Mouse (Mus musculus): Measurements from ENCODE around the gene Wfdc2. TPM values are rescaled to one million over a fixed set of nuclear protein-coding genes. Genes with fewer than 3 reads are reported as not detected.

The Wfdc2 gene
- 280 and 282 TPM in 2 replicates for polyA plus RNA-seq (2014; fragmentation: Nextera tagmentation; extraction: Ambion mirVana)

GRCm38 (mm10) chr2:164562391-164563188 lies at the start of gene Wfdc2:
Gene Wfdc2 (plus strand): TSS chr2:164562413.
- ATAC-seq (ENCODE audit: insufficient read depth) (peak; percentile 33; the same call in 1 of the 2 replicates), DNase-seq (peak; percentile 41)
- Histone ChIP-seq H3K36me3 (ENCODE audit: insufficient read depth) (peaks cover 9% of the 10 kb centered on the region; the same call in 1 of the 2 replicates), H3K4me3 (ENCODE audit: low read depth, low read length) (peak within 1 kb of the TSS; percentile 52), H3K27me3 (ENCODE audit: insufficient read depth, low read length) (peaks cover 7% of the 10 kb centered on the region; the same call in 1 of the 2 replicates), H3K9ac (peak within 1 kb of the TSS; percentile 65), H3K9me3 (ENCODE audit: low read depth, low read length) (no peaks in the 10 kb centered on the region), H3K4me1 (ENCODE audit: insufficient read depth) (0 out of 2 replicates have a peak, but pooled peaks cover 2% of the 10 kb centered on the region), H3K4me2 (peak within 1 kb of the TSS; percentile 91), H3K27ac (ENCODE audit: low read depth) (peak within 1 kb of the TSS; percentile 77)
- TF ChIP-seq CTCF (IDR thresholded peaks at IDR 0.05; ENCODE audit: low read depth) = no peak
- WGBS = 5% methylated on average over 24 of the region's 24 CpGs

DNA sequence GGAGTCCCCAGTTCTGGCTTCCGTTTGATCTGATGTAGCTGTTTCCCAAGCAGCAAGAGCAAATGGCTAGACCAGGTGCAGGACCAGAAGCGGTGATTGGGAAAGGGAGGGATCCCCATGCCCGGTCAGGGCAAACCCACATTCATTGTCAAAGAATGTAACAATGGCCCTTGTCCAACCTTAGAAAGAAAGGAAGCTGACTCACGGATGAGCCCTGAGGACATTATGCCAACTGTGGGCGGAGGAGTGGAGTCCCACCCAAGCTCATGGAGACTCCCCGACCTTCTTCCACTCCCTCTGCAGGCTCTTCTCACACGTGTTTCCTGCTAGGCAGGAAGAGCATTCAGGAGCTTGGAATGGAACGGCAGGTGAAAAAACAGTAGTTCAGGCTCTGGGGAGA lies 48.8 kb upstream of the Wfdc2 start:
- Histone ChIP-seq H3K4me2 (no peak overlapping the region), H3K4me3 (ENCODE audit: low read depth, low read length) (no peak overlapping the region), H3K9ac (no peak overlapping the region), H3K36me3 (ENCODE audit: insufficient read depth) (0 out of 2 replicates have a peak, but pooled peaks cover 5% of the 10 kb centered on the region), H3K27me3 (ENCODE audit: insufficient read depth, low read length) (no peaks in the 10 kb centered on the region), H3K9me3 (ENCODE audit: low read depth, low read length) (no peaks in the 10 kb centered on the region), H3K27ac (ENCODE audit: low read depth) (no peak overlapping the region), H3K4me1 (ENCODE audit: insufficient read depth) (no peaks in the 10 kb centered on the region)
- no peak for TF ChIP-seq CTCF (IDR thresholded peaks at IDR 0.05; ENCODE audit: low read depth)
- DNase-seq (peak; percentile 26), ATAC-seq (ENCODE audit: insufficient read depth) (no peak)
- 64% methylated on average over 8 of the region's 8 CpGs for WGBS

- H3K27ac ChIP-seq (ENCODE audit: low read depth) = no peak overlapping the region
- no peaks in the 10 kb centered on the region for H3K4me1 ChIP-seq (ENCODE audit: insufficient read depth)
- no peak for TF ChIP-seq CTCF (IDR thresholded peaks at IDR 0.05; ENCODE audit: low read depth)
- DNase-seq = no peak
- no peak overlapping the region for H3K4me3 ChIP-seq (ENCODE audit: low read depth, low read length)
- no peaks in the 10 kb centered on the region for H3K27me3 ChIP-seq (ENCODE audit: insufficient read depth, low read length)
- no peak overlapping the region for H3K4me2 ChIP-seq
- 77% methylated on average over 3 of the region's 3 CpGs for WGBS
- H3K36me3 ChIP-seq (ENCODE audit: insufficient read depth) = no peaks in the 10 kb centered on the region
- no peak overlapping the region for H3K9ac ChIP-seq
- no peaks in the 10 kb centered on the region for H3K9me3 ChIP-seq (ENCODE audit: low read depth, low read length)
- ATAC-seq (ENCODE audit: insufficient read depth) = no peak
Measured at GRCm38 (mm10) chr2:164514916-164515315, 47.3 kb upstream of the Wfdc2 start.

DNA sequence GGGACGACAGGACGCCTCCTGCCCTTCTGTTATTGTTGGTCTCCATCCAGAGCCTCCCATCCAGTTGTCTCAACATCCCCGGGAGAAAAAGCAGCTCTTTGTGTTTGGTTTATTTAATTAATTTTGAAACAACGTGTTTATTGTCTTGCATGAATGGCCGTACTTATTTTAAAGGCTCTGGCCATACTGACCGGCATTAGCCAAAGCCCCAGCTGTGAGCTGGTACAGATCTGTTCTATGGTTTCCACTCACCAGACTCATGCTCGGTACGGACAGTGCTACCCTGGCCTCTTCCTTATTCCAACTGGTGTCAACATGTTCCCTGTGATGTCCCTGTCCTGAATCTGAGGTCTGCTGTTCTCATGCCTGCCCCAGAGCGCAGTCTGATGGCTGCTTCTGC lies 46.3 kb upstream of the Wfdc2 start:
- Histone ChIP-seq H3K4me2 (no peak overlapping the region), H3K36me3 (ENCODE audit: insufficient read depth) (no peaks in the 10 kb centered on the region), H3K4me3 (ENCODE audit: low read depth, low read length) (no peak overlapping the region), H3K27ac (ENCODE audit: low read depth) (no peak overlapping the region), H3K4me1 (ENCODE audit: insufficient read depth) (no peaks in the 10 kb centered on the region), H3K9ac (no peak overlapping the region), H3K9me3 (ENCODE audit: low read depth, low read length) (no peaks in the 10 kb centered on the region), H3K27me3 (ENCODE audit: insufficient read depth, low read length) (no peaks in the 10 kb centered on the region)
- ATAC-seq (ENCODE audit: insufficient read depth) (no peak), DNase-seq (no peak)
- 80% methylated on average over 9 of the region's 9 CpGs for WGBS
- no peak for TF ChIP-seq CTCF (IDR thresholded peaks at IDR 0.05; ENCODE audit: low read depth)

DNA sequence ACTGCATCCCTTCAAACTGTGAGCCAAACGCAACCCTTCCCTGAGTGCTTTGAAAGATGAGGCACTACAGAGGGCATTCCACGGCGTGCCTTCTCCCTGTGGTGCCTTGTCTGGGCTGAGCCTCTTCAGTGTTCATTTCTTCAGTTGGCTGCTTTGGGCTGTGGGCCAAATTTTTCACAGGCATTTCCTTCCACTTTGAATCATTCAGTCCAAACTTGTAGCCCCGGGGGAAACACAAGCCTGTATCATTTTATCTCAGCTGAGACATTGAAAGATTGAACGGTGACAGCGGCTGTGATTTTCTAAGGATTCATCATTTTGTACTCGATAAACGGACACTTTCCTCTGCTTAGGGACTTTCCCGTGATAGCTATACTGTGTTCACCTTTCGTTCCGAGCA lies 45.6 kb upstream of the Wfdc2 start:
- no peak for TF ChIP-seq CTCF (IDR thresholded peaks at IDR 0.05; ENCODE audit: low read depth)
- DNase-seq (peak; percentile 33), ATAC-seq (ENCODE audit: insufficient read depth) (no peak)
- 78% methylated on average over 11 of the region's 11 CpGs for WGBS
- Histone ChIP-seq H3K27ac (ENCODE audit: low read depth) (no peak overlapping the region), H3K4me1 (ENCODE audit: insufficient read depth) (no peaks in the 10 kb centered on the region), H3K4me3 (ENCODE audit: low read depth, low read length) (no peak overlapping the region), H3K4me2 (no peak overlapping the region), H3K9me3 (ENCODE audit: low read depth, low read length) (no peaks in the 10 kb centered on the region), H3K27me3 (ENCODE audit: insufficient read depth, low read length) (no peaks in the 10 kb centered on the region), H3K36me3 (ENCODE audit: insufficient read depth) (no peaks in the 10 kb centered on the region), H3K9ac (no peak overlapping the region)

GRCm38 (mm10) chr2:164517485-164518221 lies 44.6 kb upstream of the Wfdc2 start:
- no peaks in the 10 kb centered on the region for H3K27me3 ChIP-seq (ENCODE audit: insufficient read depth, low read length)
- no peak overlapping the region for H3K27ac ChIP-seq (ENCODE audit: low read depth)
- H3K4me1 ChIP-seq (ENCODE audit: insufficient read depth) = no peaks in the 10 kb centered on the region; the same call in 1 of the 2 replicates
- H3K9me3 ChIP-seq (ENCODE audit: low read depth, low read length) = no peaks in the 10 kb centered on the region
- H3K9ac ChIP-seq = no peak overlapping the region
- peak; percentile 86 for TF ChIP-seq CTCF (IDR thresholded peaks at IDR 0.05; ENCODE audit: low read depth)
- H3K36me3 ChIP-seq (ENCODE audit: insufficient read depth) = no peaks in the 10 kb centered on the region
- no peak for ATAC-seq (ENCODE audit: insufficient read depth)
- WGBS = 38% methylated on average over 9 of the region's 10 CpGs
- DNase-seq = peak; percentile 80
- no peak overlapping the region for H3K4me3 ChIP-seq (ENCODE audit: low read depth, low read length)
- no peak overlapping the region for H3K4me2 ChIP-seq
